Mouse (Mus musculus): Measurements from ENCODE around the gene Vps53. TPM values are rescaled to one million over a fixed set of nuclear protein-coding genes. Genes with fewer than 3 reads are reported as not detected.
"Not testable (repeated sequence)": the region's sequence is repeated elsewhere in the genome, so short reads cannot be mapped to it uniquely, and the experiment has no call there.

The Vps53 gene
- 36.0 and 36.9 TPM in 2 replicates for polyA plus RNA-seq (2015; fragmentation: Nextera tagmentation; extraction: Ambion mirVana)

GRCm38 (mm10) chr11:76179495-76180145 is at the start of gene Vps53, which contains the start of gene Fam57a:
Gene Vps53 (minus strand): TSS chr11:76179647.
Gene Fam57a (plus strand): TSS chr11:76179671.
- no peaks in the 10 kb centered on the region for H3K36me3 ChIP-seq
- peak within 1 kb of the TSS; percentile 77 for H3K9ac ChIP-seq
- H3K4me1 ChIP-seq: peaks cover 13% of the 10 kb centered on the region
- peak within 1 kb of the TSS; percentile 71 for H3K27ac ChIP-seq
- under 1% methylated on average over 37 of the region's 37 CpGs for WGBS
- no peaks in the 10 kb centered on the region for H3K27me3 ChIP-seq
- peak within 1 kb of the TSS; percentile 96 for H3K4me2 ChIP-seq
- no peaks in the 10 kb centered on the region for H3K9me3 ChIP-seq
- H3K4me3 ChIP-seq: peak within 1 kb of the TSS; percentile 94
- peak; percentile 87 for ATAC-seq (ENCODE audit: borderline replicate concordance, extremely low read depth, low FRiP score, low TSS enrichment)

GRCm38 (mm10) chr11:76225051-76225450 is 45.6 kb upstream of the Vps53 start:
- no peaks in the 10 kb centered on the region for H3K4me1 ChIP-seq
- ATAC-seq (ENCODE audit: borderline replicate concordance, extremely low read depth, low FRiP score, low TSS enrichment): no peak
- no peak overlapping the region for H3K27ac ChIP-seq
- H3K4me2 ChIP-seq: no peak overlapping the region
- H3K36me3 ChIP-seq: peaks cover 17% of the 10 kb centered on the region
- no peaks in the 10 kb centered on the region for H3K9me3 ChIP-seq
- H3K27me3 ChIP-seq: no peaks in the 10 kb centered on the region
- H3K9ac ChIP-seq: no peak overlapping the region
- no peak overlapping the region for H3K4me3 ChIP-seq

DNA sequence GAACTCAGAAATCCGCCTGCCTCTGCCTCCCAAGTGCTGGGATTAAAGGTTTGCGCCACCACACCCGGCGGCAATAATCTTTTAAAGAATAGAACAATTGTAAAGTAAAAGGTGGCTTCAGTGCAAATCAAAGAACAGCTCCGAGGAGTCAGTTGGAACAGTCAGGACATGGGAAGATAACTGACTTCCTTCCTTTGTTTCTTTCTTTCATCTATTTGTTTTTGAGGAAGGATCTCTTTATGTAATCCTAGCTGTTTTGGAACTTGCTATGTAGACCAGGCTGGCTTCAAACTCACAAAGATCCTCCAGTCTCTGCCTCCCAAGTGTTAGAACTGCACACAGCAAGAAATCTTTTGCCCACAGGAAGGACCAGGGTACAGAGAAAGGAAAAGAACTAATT is 45.2 kb upstream of the Vps53 start:
- Histone ChIP-seq H3K27ac (no peak overlapping the region), H3K4me3 (no peak overlapping the region), H3K27me3 (no peaks in the 10 kb centered on the region), H3K9me3 (no peaks in the 10 kb centered on the region), H3K4me1 (no peaks in the 10 kb centered on the region), H3K9ac (no peak overlapping the region), H3K4me2 (no peak overlapping the region), H3K36me3 (peaks cover 17% of the 10 kb centered on the region)
- no peak for ATAC-seq (ENCODE audit: borderline replicate concordance, extremely low read depth, low FRiP score, low TSS enrichment)
- WGBS: 88% methylated on average over 5 of the region's 5 CpGs

- H3K27me3 ChIP-seq: no peaks in the 10 kb centered on the region
- H3K4me1 ChIP-seq: peaks cover 20% of the 10 kb centered on the region; the same call in 1 of the 2 replicates
- H3K4me3 ChIP-seq: peak within 1 kb of the TSS; percentile 88
- H3K4me2 ChIP-seq: peak within 1 kb of the TSS; percentile 77
- no peaks in the 10 kb centered on the region for H3K9me3 ChIP-seq
- 0% methylated on average over 35 of the region's 35 CpGs for WGBS
- H3K9ac ChIP-seq: peak within 1 kb of the TSS; percentile 95
- H3K36me3 ChIP-seq: peaks cover 21% of the 10 kb centered on the region
- ATAC-seq (ENCODE audit: borderline replicate concordance, extremely low read depth, low FRiP score, low TSS enrichment): peak; percentile 95
- H3K27ac ChIP-seq: peak within 1 kb of the TSS; percentile 95
Observed at GRCm38 (mm10) chr11:76217390-76217800, 37.9 kb upstream of the Vps53 start, which contains the start of the genes Dbil5 and Gemin4. Gene Dbil5 (plus strand): TSS chr11:76217608. Gene Gemin4 (minus strand): TSS chr11:76217664.

- Histone ChIP-seq H3K4me1 (peaks cover 20% of the 10 kb centered on the region; the same call in 1 of the 2 replicates), H3K4me3 (peak overlapping the region; percentile 88), H3K9ac (peak overlapping the region; percentile 95), H3K27me3 (no peaks in the 10 kb centered on the region), H3K36me3 (peaks cover 24% of the 10 kb centered on the region), H3K27ac (peak overlapping the region; percentile 95), H3K9me3 (no peaks in the 10 kb centered on the region), H3K4me2 (peak overlapping the region; percentile 77)
- peak; percentile 61 for ATAC-seq (ENCODE audit: borderline replicate concordance, extremely low read depth, low FRiP score, low TSS enrichment)
- WGBS: 1% methylated on average over 33 of the region's 33 CpGs
Observed at GRCm38 (mm10) chr11:76216681-76217389, 37.4 kb upstream of the Vps53 start.

DNA sequence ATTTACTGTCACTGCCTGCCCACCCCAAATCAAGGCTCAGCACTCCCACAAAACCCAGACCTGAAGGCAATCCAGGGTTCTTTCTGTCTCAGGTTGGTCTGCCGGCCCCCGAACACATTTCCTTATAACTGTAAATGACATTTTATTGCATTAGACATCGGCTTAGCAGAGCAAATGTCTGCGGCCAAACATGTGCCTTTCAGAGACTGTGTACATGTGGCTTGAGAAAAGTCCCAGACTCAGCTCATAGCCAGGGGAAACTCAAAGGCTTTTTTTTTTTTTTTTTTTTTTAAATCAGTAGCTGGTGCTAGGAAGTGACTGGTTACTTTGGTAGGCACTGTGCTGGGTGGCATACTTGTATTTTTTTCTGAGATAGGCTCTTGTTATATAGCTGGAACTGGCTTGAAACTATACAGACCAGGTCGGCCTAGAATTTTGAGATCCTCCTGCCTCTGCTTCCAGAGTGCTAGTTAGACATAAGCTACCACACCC is 36.6 kb upstream of the Vps53 start:
- WGBS: 88% methylated on average over 5 of the region's 5 CpGs
- peak overlapping the region; percentile 95 for H3K27ac ChIP-seq
- no peaks in the 10 kb centered on the region for H3K9me3 ChIP-seq
- H3K36me3 ChIP-seq: peaks cover 20% of the 10 kb centered on the region
- no peak for ATAC-seq (ENCODE audit: borderline replicate concordance, extremely low read depth, low FRiP score, low TSS enrichment)
- H3K4me1 ChIP-seq: peaks cover 20% of the 10 kb centered on the region; the same call in 1 of the 2 replicates
- H3K4me3 ChIP-seq: peak overlapping the region; percentile 88
- H3K27me3 ChIP-seq: no peaks in the 10 kb centered on the region
- H3K4me2 ChIP-seq: peak overlapping the region; percentile 77
- H3K9ac ChIP-seq: no peak overlapping the region

DNA sequence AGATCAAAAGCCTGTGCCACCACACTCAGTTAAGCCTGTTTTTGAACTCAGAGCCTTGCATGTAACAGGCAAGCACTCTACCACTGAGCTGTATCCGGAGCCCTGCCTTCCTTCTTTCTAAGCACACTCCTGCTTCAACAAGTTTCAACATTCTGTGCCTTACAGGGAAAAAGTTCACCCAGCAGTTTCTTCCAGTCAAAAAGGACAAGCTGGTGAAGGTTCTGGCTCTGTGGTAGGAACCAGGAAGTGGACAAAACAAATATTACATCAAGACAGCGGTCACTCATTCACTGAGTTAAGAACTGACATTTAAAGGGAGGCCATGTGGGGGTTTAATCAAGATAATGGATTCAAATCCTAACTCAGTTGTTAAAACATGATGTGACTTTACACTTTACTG is 35.6 kb upstream of the Vps53 start:
- WGBS: 73% methylated on average over 2 of the region's 2 CpGs
- Histone ChIP-seq H3K27ac (no peak overlapping the region), H3K36me3 (peaks cover 21% of the 10 kb centered on the region), H3K27me3 (no peaks in the 10 kb centered on the region), H3K4me3 (no peak overlapping the region), H3K4me2 (no peak overlapping the region), H3K4me1 (peaks cover 20% of the 10 kb centered on the region; the same call in 1 of the 2 replicates), H3K9me3 (no peaks in the 10 kb centered on the region), H3K9ac (no peak overlapping the region)
- no peak for ATAC-seq (ENCODE audit: borderline replicate concordance, extremely low read depth, low FRiP score, low TSS enrichment)

GRCm38 (mm10) chr11:76213841-76214240 is 34.4 kb upstream of the Vps53 start:
- Histone ChIP-seq H3K27ac (no peak overlapping the region), H3K4me1 (peaks cover 20% of the 10 kb centered on the region; the same call in 1 of the 2 replicates), H3K9ac (no peak overlapping the region), H3K27me3 (no peaks in the 10 kb centered on the region), H3K9me3 (no peaks in the 10 kb centered on the region), H3K4me2 (no peak overlapping the region), H3K36me3 (peaks cover 30% of the 10 kb centered on the region), H3K4me3 (no peak overlapping the region)
- ATAC-seq (ENCODE audit: borderline replicate concordance, extremely low read depth, low FRiP score, low TSS enrichment): no peak
- 84% methylated on average over 5 of the region's 5 CpGs for WGBS

DNA sequence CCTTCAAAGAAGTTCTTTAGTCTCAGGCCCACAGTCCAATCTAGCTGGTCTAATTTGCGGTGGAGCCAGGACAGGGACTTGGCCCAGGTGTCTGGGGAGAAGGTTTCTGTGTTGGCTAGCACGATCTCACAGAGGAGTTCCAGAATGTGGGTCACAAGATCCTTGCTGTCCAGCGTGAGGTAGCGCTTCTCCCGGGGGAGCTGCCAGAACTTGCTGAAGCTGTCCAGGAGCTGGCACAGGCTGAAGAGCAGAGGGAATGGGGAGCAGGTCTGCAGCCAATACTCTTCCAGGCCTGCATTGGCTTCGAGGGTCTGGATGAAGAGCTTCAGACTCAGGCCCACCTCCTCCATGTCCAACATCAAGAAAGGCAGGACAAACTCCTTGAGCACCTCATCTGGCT is 32.1 kb upstream of the Vps53 start:
- not testable (repeated sequence) for H3K9me3 ChIP-seq; H3K27ac ChIP-seq; H3K4me3 ChIP-seq; H3K4me2 ChIP-seq; ATAC-seq (ENCODE audit: borderline replicate concordance, extremely low read depth, low FRiP score, low TSS enrichment); H3K9ac ChIP-seq; H3K27me3 ChIP-seq
- H3K4me1 ChIP-seq: peaks cover 11% of the 10 kb centered on the region; the same call in 1 of the 2 replicates
- 90% methylated on average over 4 of the region's 6 CpGs for WGBS
- H3K36me3 ChIP-seq: peaks cover 48% of the 10 kb centered on the region

DNA sequence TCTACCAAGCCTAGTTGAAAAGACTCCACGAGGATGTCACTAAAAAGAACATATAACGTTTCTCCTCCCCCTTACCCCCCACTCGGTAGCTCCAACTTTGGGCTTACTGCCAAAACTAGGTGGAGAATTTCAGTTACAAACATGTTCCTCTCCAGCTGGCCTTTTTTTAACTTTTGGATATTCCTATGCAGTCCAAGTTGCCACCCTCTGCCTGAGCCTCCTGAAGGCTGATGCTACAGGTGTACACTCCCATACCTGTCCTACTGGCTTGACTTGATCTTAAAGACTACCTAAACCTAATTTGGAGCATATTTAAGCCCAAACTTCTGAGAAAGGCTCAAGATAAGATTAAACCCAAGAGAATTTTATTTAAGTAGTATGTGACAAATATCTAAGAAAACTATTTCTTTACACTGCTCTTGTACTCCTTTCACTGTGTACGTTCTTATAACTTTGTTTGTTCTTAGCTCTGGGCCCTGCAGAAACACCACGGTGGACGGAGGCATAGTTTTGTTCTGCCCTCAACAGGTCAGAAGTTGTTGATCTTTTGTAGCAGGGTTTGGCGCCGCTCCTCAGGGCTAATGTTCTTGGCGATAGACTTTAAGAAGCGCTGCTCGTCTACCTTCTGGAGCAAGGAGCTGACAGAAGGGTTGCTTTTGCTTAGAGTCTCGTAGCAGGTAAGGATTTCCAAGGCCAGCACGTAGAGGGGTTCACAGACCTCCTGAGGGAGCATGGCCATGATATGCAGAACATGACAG is 31.0 kb upstream of the Vps53 start:
- Histone ChIP-seq H3K9me3 (no peaks in the 10 kb centered on the region), H3K36me3 (peaks cover 58% of the 10 kb centered on the region), H3K4me3 (no peak overlapping the region), H3K9ac (no peak overlapping the region), H3K4me1 (0 out of 2 replicates have a peak, but pooled peaks cover 5% of the 10 kb centered on the region), H3K4me2 (no peak overlapping the region), H3K27ac (no peak overlapping the region), H3K27me3 (no peaks in the 10 kb centered on the region)
- 60% methylated on average over 13 of the region's 13 CpGs for WGBS
- no peak for ATAC-seq (ENCODE audit: borderline replicate concordance, extremely low read depth, low FRiP score, low TSS enrichment)

DNA sequence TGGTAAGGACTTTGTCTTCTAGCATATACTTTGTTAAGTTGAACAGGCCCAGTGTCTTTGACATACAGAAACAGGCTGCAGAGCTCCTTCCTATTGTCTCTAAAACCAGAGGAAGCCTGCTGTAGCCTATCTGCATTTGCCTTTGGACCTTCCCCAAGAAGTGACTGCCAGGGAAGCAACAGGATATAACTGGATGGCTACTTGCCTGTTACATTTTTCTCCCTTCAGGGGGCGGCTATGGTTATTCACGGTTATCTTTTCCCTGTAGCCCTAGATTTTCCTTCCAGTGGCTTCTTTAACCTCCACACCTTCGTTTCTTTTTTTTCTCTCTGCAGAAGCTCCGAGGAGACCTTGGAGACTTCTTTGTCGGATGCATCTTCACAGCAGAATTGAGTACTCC is 27.3 kb upstream of the Vps53 start:
- Histone ChIP-seq H3K27ac (no peak overlapping the region), H3K9ac (no peak overlapping the region), H3K4me1 (peaks cover 14% of the 10 kb centered on the region), H3K9me3 (no peaks in the 10 kb centered on the region), H3K4me2 (no peak overlapping the region), H3K27me3 (no peaks in the 10 kb centered on the region), H3K36me3 (peaks cover 48% of the 10 kb centered on the region), H3K4me3 (no peak overlapping the region)
- 85% methylated on average over 5 of the region's 5 CpGs for WGBS
- no peak for ATAC-seq (ENCODE audit: borderline replicate concordance, extremely low read depth, low FRiP score, low TSS enrichment)

Data from lung, embryonic 15.5 days (tissue).